Mouse (Mus musculus) stomach, postnatal 0 days (tissue): Measurements from ENCODE around the gene Tmem238l.

ENCODE experiments used
- CTCF ChIP-seq: IDR thresholded peaks from 2 replicates; pipeline ENCODE4 v1.5.1; 2016; ENCODE audit warnings: antibody characterized with exemption, low read depth, mild to moderate bottlenecking, moderate library complexity
- EP300 ChIP-seq: optimal IDR thresholded peaks from 2 replicates; pipeline ENCODE3; 2016; ENCODE audit warnings: antibody characterized with exemption

- TF ChIP-seq CTCF = peak; percentile 55
- no peak for TF ChIP-seq EP300
Observed at GRCm38 (mm10) chr11:67010430-67010829, 54.0 kb downstream of the Tmem238l start.
